Mouse (Mus musculus): ENCODE data around the gene Dgcr6. TPM values are rescaled to one million over a fixed set of nuclear protein-coding genes. Genes with fewer than 3 reads are reported as not detected.
"Not testable (repeated sequence)": the region's sequence is repeated elsewhere in the genome, so short reads cannot be mapped to it uniquely, and the experiment has no call there.

Dgcr6 gene
- total RNA-seq (2014; fragmentation: Nextera tagmentation) (22.3 and 53.9 TPM in 2 replicates), total RNA-seq (2017) (19.7 and 24.1 TPM in 2 replicates)

GRCm38 (mm10) chr16:18052731-18053202 is at the start of gene Dgcr6:
Gene Dgcr6 (plus strand): TSS chr16:18052860.
- ATAC-seq (replicated peaks; ENCODE audit: poor library complexity, severe bottlenecking), result peak; percentile 77

- ATAC-seq (replicated peaks; ENCODE audit: poor library complexity, severe bottlenecking), result peak; percentile 90
Measured at GRCm38 (mm10) chr16:18004589-18004988, 48.1 kb upstream of the Dgcr6 start.

GRCm38 (mm10) chr16:18007083-18007482 is 45.6 kb upstream of the Dgcr6 start:
- no peak for ATAC-seq (replicated peaks; ENCODE audit: poor library complexity, severe bottlenecking)

DNA sequence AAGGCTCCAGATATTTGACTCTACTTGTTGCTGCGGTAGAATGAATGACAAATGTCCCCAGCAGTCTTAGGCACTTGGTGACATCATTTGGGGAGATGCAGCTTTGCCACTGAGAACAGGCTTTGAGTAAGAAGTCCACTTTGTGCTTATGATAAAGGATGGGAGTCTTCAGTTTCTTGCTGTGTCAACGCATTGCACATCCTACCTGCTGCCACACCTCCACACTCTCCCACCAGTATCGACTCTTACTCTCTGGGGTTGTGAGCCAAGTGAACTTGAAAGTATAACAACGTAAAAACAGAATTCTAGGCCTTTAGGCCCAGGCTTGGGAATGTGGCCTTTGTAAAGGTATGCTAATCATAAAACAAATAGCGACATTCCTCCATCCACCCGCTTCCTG is 41.6 kb upstream of the Dgcr6 start:
- no peak for ATAC-seq (replicated peaks; ENCODE audit: poor library complexity, severe bottlenecking)

GRCm38 (mm10) chr16:18016482-18016881 is 36.2 kb upstream of the Dgcr6 start:
- ATAC-seq (replicated peaks; ENCODE audit: poor library complexity, severe bottlenecking), result not testable (repeated sequence)

- no peak for ATAC-seq (replicated peaks; ENCODE audit: poor library complexity, severe bottlenecking)
Measured at GRCm38 (mm10) chr16:18022780-18023557, 29.7 kb upstream of the Dgcr6 start.

GRCm38 (mm10) chr16:18027371-18027770 is 25.3 kb upstream of the Dgcr6 start:
- ATAC-seq (replicated peaks; ENCODE audit: poor library complexity, severe bottlenecking), result no peak

DNA sequence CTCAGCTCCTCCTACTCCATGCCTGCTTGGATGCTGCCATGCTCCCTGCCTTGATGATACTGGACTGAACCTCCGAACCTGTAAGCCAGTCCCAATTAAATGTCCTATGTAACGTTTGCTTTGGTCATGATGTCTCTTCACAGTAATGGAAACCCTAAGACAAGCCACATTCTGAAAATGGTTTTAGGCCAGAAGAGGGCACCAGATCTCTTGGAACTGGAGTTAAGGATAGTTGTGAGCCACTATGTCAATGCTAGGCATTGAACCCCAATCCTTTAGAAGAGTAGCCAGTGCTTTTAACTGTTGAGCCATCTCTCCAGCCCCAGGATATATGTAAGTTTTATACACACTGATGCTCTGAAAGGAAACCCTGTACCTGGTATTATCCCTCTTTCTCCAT is 20.9 kb upstream of the Dgcr6 start:
- ATAC-seq (replicated peaks; ENCODE audit: poor library complexity, severe bottlenecking), result no peak

DNA sequence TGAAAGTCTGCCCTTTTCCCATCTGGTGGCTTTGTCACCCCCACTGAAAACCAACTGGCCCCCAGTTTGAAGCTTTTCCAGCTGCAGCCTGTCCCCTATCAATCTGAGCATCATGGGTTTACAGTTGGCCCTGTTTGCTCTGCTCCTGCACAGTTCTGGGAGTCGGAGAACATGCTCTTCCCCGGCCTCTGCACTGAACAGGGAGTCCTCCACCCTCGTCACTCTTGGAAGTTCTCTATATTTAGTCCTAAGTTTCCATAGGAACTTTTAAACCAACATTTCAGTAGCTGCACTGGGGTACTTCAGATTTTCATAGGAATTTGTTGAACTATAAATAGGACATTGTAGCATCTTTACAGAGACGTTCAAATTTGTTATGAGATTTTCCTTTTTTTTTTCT is 19.4 kb upstream of the Dgcr6 start:
- no peak for ATAC-seq (replicated peaks; ENCODE audit: poor library complexity, severe bottlenecking)

DNA sequence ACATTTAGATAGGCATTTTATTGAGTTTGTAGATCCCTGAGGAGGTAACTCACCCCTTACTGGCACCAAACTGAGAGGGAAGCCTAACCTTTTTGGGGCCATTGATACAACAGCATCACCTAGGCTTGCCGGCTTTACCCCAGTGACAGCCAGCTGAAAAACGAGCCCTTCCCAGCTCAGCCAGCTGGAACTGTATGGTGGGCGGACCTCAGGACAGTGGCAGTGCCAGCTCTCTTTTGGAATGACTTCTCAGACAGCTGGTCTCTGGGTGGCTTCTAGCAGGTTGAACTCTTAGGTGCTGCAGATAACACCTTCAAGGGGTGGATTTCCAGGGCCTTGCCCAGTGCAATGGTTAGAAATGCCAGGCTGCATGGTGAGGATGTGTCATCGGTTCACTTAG is 18.4 kb upstream of the Dgcr6 start:
- no peak for ATAC-seq (replicated peaks; ENCODE audit: poor library complexity, severe bottlenecking)

- ATAC-seq (replicated peaks; ENCODE audit: poor library complexity, severe bottlenecking), result peak; percentile 95
Measured at GRCm38 (mm10) chr16:18036425-18036955, 16.2 kb upstream of the Dgcr6 start.

GRCm38 (mm10) chr16:18037025-18037424 is 15.6 kb upstream of the Dgcr6 start:
- no peak for ATAC-seq (replicated peaks; ENCODE audit: poor library complexity, severe bottlenecking)

- no peak for ATAC-seq (replicated peaks; ENCODE audit: poor library complexity, severe bottlenecking)
Measured at GRCm38 (mm10) chr16:18044991-18045390, 7.7 kb upstream of the Dgcr6 start.

DNA sequence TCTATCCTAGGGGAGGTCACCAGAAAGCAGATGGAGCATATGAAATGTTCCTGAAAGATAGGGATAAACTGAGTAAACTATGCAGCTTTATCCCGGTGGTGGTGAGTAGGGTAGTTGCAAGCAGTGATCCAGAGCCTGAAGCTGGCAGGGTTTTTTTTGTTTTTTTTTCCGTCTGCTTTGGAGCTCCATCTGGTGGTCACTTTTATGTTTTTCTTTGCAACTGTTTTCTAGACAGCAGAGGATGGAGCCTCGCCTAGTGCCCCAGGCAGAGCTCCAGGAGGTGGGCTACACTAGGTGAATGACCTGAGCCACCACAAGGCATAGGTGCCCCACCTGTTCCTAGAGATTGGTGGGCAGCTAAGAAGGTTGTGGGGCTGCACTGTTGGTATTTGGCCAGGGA is 5.0 kb upstream of the Dgcr6 start:
- ATAC-seq (replicated peaks; ENCODE audit: poor library complexity, severe bottlenecking), result peak; percentile 63

DNA sequence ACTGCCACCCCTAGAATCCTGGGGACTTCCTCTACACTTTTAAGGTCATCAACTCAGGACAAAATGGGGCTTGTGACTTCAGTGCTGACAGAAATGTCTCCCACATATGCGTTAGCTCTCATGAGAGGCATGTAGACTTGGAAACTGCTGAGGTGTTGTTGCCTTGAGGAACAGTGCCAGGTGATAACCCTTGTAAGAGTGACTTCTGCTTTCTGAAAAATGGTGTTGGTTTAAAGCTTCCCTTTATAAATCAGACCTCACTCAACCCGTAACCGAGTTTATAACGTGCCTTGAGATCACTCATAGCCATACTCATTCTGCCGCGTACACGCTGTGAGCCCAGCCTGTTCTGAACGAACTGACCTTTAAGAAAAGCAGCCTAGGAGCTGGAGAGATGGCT is 4.6 kb upstream of the Dgcr6 start:
- peak; percentile 19; the same call in 1 of the 2 replicates for ATAC-seq (replicated peaks; ENCODE audit: poor library complexity, severe bottlenecking)

DNA sequence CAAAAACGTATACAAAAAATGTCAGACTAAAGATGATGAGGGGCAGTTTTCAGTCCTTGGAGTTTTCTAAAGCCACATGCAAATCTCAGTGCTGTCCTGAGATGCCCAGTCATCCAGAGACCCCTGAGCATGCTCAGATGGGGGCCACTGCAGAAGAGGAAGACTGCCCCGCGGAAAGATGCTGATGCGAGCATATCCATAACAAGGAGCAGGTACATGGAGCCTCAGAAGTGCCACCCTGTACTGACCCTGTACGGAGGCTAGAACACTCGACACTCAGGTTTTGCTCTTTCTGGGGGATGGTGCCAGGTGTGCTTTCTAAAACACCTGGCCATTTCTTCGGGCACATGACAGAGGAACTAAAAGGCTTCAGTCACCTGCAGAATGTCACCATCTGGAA is 338 bp upstream of the Dgcr6 start:
- no peak for ATAC-seq (replicated peaks; ENCODE audit: poor library complexity, severe bottlenecking)

GRCm38 (mm10) chr16:18056215-18056614 is 3.6 kb downstream of the Dgcr6 start:
- ATAC-seq (replicated peaks; ENCODE audit: poor library complexity, severe bottlenecking), result no peak

GRCm38 (mm10) chr16:18058331-18058731 is 5.7 kb downstream of the Dgcr6 start:
- ATAC-seq (replicated peaks; ENCODE audit: poor library complexity, severe bottlenecking), result no peak

GRCm38 (mm10) chr16:18059243-18059642 is 6.6 kb downstream of the Dgcr6 start:
- ATAC-seq (replicated peaks; ENCODE audit: poor library complexity, severe bottlenecking), result peak; percentile 42; the same call in 1 of the 2 replicates

DNA sequence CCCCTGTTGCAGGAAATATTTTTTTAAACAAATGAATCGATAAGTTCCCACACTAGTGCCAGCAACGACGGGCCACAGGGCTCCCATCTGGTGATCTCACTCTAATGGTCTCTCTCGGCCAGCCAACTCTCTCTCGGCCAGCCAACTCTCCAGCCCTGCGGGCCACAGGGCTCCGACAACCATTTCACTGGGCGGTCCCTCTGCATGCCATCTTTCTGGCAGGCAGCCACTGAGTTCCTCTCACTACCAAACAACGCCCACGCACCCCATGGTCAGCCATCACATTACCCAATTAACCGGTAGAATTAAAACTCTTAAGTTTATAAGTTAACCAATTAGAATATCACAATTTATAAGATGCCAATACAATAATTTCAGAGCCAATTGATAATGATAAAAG is 8.5 kb downstream of the Dgcr6 start:
- no peak for ATAC-seq (replicated peaks; ENCODE audit: poor library complexity, severe bottlenecking)

DNA sequence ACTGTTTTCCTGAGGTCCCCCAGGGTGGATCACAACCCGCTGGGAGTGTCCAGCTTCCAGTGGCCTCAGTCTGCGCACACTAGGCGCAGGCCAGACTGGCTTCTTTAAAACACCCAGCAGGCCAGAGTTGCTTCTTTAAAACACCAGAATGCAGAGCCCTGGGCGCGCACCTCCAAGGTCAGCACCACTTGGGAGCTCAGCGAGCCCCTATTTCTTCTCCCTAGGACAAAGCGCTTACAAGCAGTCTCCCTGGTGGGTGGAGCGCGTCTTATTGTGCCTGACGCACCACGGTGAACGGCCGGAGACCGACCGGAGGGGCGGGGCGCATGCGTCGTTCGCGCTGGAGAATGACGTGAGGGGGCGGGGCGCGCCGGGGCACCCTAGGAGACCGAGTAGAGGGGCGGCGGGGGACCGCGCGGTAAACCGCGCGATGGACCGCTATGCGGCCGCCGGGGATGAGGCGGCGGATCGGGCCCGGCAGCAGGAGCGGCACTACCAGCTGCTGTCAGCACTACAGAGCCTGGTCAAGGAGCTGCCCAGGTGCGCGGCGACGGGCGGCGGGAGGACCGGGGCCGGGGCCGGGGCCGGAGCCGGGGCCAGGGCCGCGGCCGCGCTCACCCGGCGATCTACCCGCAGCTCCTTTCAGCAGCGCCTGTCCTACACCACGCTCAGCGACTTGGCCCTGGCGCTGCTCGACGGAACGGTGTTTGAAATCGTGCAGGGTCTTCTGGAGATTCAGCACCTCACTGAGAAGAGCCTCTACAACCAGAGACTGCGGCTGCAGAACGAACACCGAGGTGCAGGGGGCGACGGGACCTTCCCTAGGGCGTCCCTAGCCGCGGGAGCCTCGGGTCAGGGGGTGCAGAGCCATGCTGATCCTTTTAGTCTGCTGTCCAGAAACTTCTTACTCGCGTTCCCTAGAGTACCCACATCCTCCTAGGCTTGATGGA is 13.7 kb downstream of the Dgcr6 start:
- ATAC-seq (replicated peaks; ENCODE audit: poor library complexity, severe bottlenecking), result peak; percentile 98

All from granulocyte monocyte progenitor cell, adult 5-6 weeks (primary cell).